Mouse (Mus musculus) embryo, embryonic 9.5 days (tissue): ENCODE results near the gene Pqlc2.

Experiments
- DNase-seq: peaks from one replicate; pipeline ENCODE4 v3.0.0-alpha.2; 2017; ENCODE audit errors: extremely low spot score

Pqlc2 gene

DNA sequence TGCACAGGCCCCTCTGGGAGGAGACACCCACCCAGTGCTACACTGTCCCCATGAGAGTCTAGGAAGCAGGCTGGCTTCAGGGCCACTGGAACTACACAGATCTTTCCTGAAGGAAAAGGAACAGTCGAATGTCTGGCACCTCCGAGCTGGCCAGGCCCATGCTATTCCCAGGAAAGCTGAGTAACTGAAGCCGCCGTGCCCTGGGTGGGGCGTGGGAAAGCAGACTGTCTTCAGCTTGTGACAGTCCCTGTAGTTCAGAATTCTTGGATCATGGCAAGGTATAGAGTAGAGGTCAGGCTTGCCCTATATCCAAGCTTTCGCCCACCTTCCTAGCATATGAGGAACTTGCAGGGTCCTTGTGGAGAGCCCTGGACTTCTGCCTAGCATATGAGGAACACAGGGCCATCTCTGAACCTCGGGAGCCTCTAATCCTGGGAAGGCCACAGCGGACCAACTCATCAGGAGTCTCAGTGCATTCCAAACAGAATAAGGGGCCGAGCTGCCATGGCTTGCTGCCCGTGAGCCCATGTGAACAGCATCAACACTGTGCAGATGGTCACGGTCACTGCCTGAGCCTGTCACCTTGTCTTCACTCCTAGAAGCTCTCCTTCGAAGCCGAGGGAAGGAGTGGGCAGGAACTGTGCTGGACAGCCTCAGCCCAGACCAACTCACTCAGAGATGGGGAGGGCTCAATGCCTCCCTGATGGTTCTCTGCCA is 44.6 kb downstream of the Pqlc2 start:
- DNase-seq = no peak

GRCm38 (mm10) chr4:139262981-139263380 is 47.5 kb downstream of the Pqlc2 start:
- no peak for DNase-seq

DNA sequence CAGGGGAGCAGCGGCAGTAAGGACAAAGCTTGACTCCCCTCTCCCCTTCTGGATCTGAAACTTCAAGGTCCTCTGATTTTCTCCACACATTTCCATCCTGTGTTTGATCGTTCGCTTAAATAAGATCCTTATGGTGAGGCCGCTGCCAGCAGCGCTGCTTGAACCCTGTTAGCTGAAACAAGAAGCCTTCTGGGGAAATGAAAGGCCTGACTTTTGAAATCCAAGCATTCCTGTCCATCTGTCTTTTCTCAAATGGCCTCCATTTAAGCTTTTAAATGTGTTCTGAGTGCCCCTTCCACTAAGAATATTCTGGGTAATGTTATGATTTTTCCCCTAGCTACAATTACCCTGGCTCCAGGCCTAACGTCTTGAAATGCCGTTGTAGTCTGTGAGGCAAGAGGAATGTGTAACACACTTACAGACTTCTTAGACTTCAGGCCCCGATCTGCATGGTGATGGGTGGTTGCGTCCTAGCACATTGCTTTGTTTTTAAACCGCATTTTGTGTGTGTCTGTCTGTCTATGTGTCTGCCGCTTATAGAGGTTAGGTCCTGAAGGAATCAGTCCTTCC is 51.1 kb downstream of the Pqlc2 start:
- no peak for DNase-seq

GRCm38 (mm10) chr4:139258621-139259301 is 51.7 kb downstream of the Pqlc2 start:
- DNase-seq = no peak

DNA sequence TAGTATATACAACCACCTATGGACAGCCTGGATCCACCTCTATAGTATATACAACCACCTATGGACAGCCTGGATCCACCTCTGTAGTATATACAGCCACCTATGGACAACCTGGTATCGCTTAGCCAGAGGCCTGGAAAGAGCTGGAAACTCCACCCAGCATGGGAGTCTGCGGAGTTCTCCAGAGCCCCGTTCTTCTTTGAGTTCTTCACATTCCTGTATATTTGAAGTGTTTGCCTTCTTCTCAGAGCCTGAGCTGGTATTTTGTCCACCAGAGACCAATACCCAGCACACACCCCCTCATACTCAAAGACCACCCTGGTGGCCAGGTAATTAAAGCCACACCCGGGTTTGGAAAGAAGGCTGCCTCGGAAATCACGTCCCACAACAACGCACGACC is 53.8 kb downstream of the Pqlc2 start:
- DNase-seq = no peak

- no peak for DNase-seq
Observed at GRCm38 (mm10) chr4:139256146-139256545, 54.4 kb downstream of the Pqlc2 start.

- DNase-seq = no peak
Observed at GRCm38 (mm10) chr4:139253206-139253605, 57.3 kb downstream of the Pqlc2 start.

GRCm38 (mm10) chr4:139252051-139252760 is 58.3 kb downstream of the Pqlc2 start:
- DNase-seq = peak; percentile 69

- DNase-seq = no peak
Observed at GRCm38 (mm10) chr4:139250886-139251285, 59.6 kb downstream of the Pqlc2 start.

DNA sequence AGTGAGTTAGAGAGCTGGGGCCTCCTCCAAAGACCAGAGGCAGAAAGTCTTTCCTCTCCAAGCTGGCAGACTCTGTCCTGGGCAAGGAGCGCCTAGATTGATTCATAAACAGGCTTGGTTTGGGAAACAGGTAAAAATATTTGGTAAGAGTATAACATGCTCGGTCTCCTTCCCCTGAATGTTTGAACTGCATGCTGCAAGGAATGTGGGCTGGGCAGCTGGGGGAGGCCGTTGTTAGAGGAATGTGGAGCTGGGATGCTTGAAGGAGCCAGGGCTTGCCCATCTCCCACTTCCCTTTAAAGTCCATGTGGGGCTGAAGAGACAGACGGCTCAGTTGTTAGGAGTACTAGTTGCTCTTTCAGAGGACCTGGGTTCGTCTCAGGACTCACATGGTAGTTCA is 60.5 kb downstream of the Pqlc2 start:
- no peak for DNase-seq

DNA sequence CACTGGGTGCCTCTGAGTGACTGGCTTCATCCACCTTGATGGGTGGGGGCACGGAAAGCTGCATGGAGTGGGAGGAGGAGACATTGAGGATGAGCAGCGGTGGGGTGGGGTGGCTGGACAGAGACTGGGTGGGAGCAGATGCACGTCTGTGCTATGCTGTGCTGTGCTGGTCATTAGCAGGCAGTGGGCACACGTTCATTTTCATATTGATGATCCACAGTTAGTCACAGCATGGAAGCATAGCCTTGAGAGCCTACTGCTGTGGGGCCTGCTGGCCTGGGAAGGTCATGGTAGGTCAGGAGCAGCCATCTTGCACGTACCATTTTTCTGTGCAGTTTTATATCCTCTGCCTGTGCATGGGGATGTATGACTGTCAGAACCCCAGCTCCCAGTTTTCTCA is 61.8 kb downstream of the Pqlc2 start:
- no peak for DNase-seq

DNA sequence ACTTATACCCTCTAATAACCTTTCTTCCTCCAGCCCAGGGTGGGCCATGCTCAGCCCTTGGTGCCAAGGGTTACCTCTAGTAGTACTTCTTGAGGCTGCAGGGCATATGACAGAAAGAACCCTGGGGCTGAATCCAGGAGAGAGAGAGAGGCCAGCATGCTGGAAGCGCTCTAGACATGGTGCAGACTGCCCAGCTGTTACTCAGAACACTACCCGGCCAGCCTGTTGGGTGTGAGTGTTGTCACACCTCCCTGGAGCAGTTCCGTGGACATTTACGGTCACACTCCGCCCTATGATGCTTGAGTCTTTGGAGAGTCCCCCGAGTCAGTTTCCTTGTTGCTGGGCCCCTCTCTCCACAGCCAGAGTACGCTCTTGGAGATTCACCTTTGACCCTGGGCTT is 62.5 kb downstream of the Pqlc2 start:
- no peak for DNase-seq

GRCm38 (mm10) chr4:139246130-139246877 is 64.2 kb downstream of the Pqlc2 start:
- DNase-seq = no peak

DNA sequence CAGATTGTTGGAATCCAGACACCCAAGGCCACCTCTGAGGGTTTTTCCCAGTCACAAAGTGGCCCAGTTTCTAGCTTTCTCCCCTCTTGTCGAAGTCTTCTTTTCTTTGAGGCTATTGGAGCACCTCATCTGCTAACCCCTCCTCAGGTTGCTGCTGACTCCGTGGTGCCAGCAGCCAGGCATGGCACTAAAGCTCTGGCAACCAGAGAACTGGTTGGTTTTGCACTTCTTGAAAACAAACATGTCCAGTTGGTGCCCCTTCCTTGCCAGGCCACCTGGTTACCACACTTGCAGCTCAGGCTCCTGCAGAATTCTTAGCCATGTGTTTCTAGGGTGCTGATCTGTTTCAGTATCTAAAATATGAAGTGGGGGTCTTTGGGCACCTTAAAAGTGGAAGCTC is 65.0 kb downstream of the Pqlc2 start:
- no peak for DNase-seq

- no peak for DNase-seq
Observed at GRCm38 (mm10) chr4:139244766-139245165, 65.7 kb downstream of the Pqlc2 start.

GRCm38 (mm10) chr4:139244176-139244575 is 66.3 kb downstream of the Pqlc2 start:
- no peak for DNase-seq
